Mouse (Mus musculus) frontal cortex, adult 2 months (tissue): ENCODE data around the gene Xpr1. TPM values are rescaled to one million over a fixed set of nuclear protein-coding genes. Genes with fewer than 3 reads are reported as not detected.

Experiments used
- DNase-seq, 2 experiments: peaks; one replicate each; pipeline ENCODE4 v3.0.0; 2022; ENCODE audit warnings: low spot score in 1 of 2; ENCODE audit errors: extremely low spot score in 1 of 2
- polyA plus RNA-seq: library from polyadenylated mRNA; depleted of rRNA; stranded (reverse); fragments of >200 nt; gene quantifications from 2 replicates; pipeline ENCODE4 v1.2.3, GENCODE M21; 2012; rRNA removed

Gene Xpr1
- polyA plus RNA-seq, 1 experiment: 42.5 TPM

DNA sequence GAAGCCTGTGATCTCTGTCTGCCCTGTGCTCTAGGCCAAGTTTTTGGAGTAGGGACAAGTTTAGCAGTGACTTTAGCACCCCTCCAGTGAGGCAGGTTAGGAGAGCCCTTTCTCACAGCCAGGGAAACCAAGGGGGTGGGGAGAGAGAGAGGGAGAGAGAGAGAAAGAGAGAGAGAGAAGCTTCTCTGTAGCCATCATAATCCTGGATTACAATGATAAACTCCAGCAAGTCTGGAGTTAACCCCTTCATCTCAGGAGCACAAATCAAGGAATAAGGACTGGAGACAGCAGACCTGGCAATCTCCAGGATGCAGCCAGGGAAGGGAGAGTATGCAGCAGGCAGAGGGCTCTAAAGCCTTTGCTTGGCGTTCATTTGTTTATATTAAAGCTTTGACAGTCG lies 181.6 kb downstream of the Xpr1 start:
- no peak for DNase-seq

GRCm38 (mm10) chr1:155233931-155234607 lies 183.1 kb downstream of the Xpr1 start:
- peak; percentile 57 to 79 for DNase-seq

DNA sequence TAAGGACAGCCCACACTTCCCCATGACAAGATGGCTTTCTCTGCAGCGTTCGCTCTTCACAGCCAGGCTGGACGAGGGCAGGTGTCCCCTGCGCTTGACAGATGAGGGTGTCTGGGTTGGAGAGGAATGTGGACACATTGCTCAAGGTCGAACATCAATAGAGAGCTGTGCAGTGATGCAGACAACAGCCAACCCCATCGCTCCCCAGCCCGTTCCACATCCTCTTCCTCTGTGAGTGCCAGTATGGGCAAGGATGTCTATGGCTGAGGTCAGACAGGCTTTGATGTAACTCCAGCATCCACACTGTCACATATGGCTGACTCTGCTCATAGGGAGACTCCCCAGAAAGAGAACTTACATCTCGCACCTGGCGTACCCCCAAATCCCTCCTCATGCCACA lies 183.8 kb downstream of the Xpr1 start:
- DNase-seq: no peak

DNA sequence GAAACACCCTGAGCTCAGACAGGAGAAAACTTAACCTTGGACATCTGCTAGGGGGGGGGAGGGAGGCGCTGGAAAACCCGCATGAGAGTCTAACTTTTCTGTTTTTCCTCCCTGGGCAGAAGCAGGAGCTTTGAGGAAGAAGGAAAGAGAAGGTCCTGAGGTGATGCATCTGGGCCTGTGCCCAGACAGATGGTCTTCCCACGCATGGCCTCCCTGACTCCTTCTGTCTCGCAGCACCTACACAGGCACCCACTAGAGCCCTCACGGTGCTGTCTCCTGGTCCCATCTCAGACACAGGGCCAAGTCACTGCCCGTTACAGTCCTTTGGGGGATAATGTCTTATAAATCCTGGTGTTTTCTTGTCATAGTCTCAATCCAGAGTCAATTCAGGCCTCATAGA lies 184.4 kb downstream of the Xpr1 start:
- DNase-seq: no peak

GRCm38 (mm10) chr1:155232385-155232784 lies 184.8 kb downstream of the Xpr1 start:
- no peak for DNase-seq

- peak; percentile 65 to 78 for DNase-seq
These were observed 187.5 kb downstream of the Xpr1 start for GRCm38 (mm10) chr1:155229464-155230411.

Other genes starting within 250 kb of the Xpr1 start
- gene BC034090, start 173.0 kb downstream of the Xpr1 start, polyA plus RNA-seq: 15.4 and 16.3 TPM in 2 replicates
- gene Acbd6, start 140.7 kb upstream of the Xpr1 start, polyA plus RNA-seq: 86.1 and 90.0 TPM in 2 replicates